Mouse (Mus musculus): Measurements from ENCODE around the gene Prima1. TPM values are rescaled to one million over a fixed set of nuclear protein-coding genes. Genes with fewer than 3 reads are reported as not detected.

Gene Prima1
- polyA plus RNA-seq, 1 experiment from 2014 or later, result 0.25 TPM

- H3K4me1 ChIP-seq, result peaks cover 15% of the 10 kb centered on the region
- H3K4me2 ChIP-seq, result no peak overlapping the region
- ATAC-seq (ENCODE audit: insufficient number of reproducible peaks, insufficient read depth, low FRiP score, low TSS enrichment, low read depth), result no peak
- H3K36me3 ChIP-seq, result no peaks in the 10 kb centered on the region
- WGBS, result 48% methylated on average over 6 of the region's 6 CpGs
- H3K4me3 ChIP-seq, result no peak overlapping the region
- H3K27me3 ChIP-seq, result no peaks in the 10 kb centered on the region
- no peak overlapping the region for H3K27ac ChIP-seq
- H3K9ac ChIP-seq, result no peak overlapping the region
- H3K9me3 ChIP-seq, result no peaks in the 10 kb centered on the region
Measured at GRCm38 (mm10) chr12:103215877-103216610, 25.9 kb downstream of the Prima1 start.

GRCm38 (mm10) chr12:103214797-103215196 is 27.2 kb downstream of the Prima1 start:
- Histone ChIP-seq H3K36me3 (no peaks in the 10 kb centered on the region), H3K4me1 (peaks cover 15% of the 10 kb centered on the region)
- ATAC-seq (ENCODE audit: insufficient number of reproducible peaks, insufficient read depth, low FRiP score, low TSS enrichment, low read depth), result no peak

GRCm38 (mm10) chr12:103214270-103214669 is 27.7 kb downstream of the Prima1 start:
- 58% methylated on average over 10 of the region's 10 CpGs for WGBS
- H3K4me2 ChIP-seq, result no peak overlapping the region
- ATAC-seq (ENCODE audit: insufficient number of reproducible peaks, insufficient read depth, low FRiP score, low TSS enrichment, low read depth), result no peak
- H3K36me3 ChIP-seq, result no peaks in the 10 kb centered on the region
- H3K4me3 ChIP-seq, result no peak overlapping the region
- H3K9ac ChIP-seq, result no peak overlapping the region
- no peak overlapping the region for H3K27ac ChIP-seq
- no peaks in the 10 kb centered on the region for H3K9me3 ChIP-seq
- H3K27me3 ChIP-seq, result no peaks in the 10 kb centered on the region
- peaks cover 11% of the 10 kb centered on the region for H3K4me1 ChIP-seq

More at GRCm38 (mm10) chr12:103214797-103215196, 27.2 kb downstream of the Prima1 start:
- Histone ChIP-seq H3K27ac (no peak overlapping the region), H3K9ac (no peak overlapping the region), H3K4me2 (no peak overlapping the region), H3K4me3 (no peak overlapping the region), H3K27me3 (no peaks in the 10 kb centered on the region), H3K9me3 (no peaks in the 10 kb centered on the region)
- 92% methylated on average over 2 of the region's 2 CpGs for WGBS

- ATAC-seq (ENCODE audit: insufficient number of reproducible peaks, insufficient read depth, low FRiP score, low TSS enrichment, low read depth), result no peak
- no peak overlapping the region for H3K27ac ChIP-seq
- H3K4me3 ChIP-seq, result no peak overlapping the region
- H3K27me3 ChIP-seq, result no peaks in the 10 kb centered on the region
- H3K36me3 ChIP-seq, result no peaks in the 10 kb centered on the region
- H3K9me3 ChIP-seq, result no peaks in the 10 kb centered on the region
- peaks cover 11% of the 10 kb centered on the region for H3K4me1 ChIP-seq
- 88% methylated on average over 2 of the region's 2 CpGs for WGBS
- H3K4me2 ChIP-seq, result no peak overlapping the region
- H3K9ac ChIP-seq, result no peak overlapping the region
Measured at GRCm38 (mm10) chr12:103213591-103213990, 28.4 kb downstream of the Prima1 start.

GRCm38 (mm10) chr12:103211078-103211477 is 30.9 kb downstream of the Prima1 start:
- Histone ChIP-seq H3K4me2 (no peak overlapping the region), H3K4me1 (peaks cover 4% of the 10 kb centered on the region), H3K9me3 (no peaks in the 10 kb centered on the region), H3K27ac (no peak overlapping the region), H3K9ac (no peak overlapping the region), H3K27me3 (no peaks in the 10 kb centered on the region), H3K4me3 (no peak overlapping the region), H3K36me3 (no peaks in the 10 kb centered on the region)
- ATAC-seq (ENCODE audit: insufficient number of reproducible peaks, insufficient read depth, low FRiP score, low TSS enrichment, low read depth), result no peak
- WGBS, result 53% methylated on average over 5 of the region's 5 CpGs

- no peaks in the 10 kb centered on the region; the same call in 1 of the 2 replicates for H3K4me1 ChIP-seq
- H3K27me3 ChIP-seq, result no peaks in the 10 kb centered on the region
- no peak overlapping the region for H3K4me2 ChIP-seq
- WGBS, result 86% methylated on average over 7 of the region's 7 CpGs
- no peaks in the 10 kb centered on the region for H3K36me3 ChIP-seq
- no peaks in the 10 kb centered on the region for H3K9me3 ChIP-seq
- H3K9ac ChIP-seq, result no peak overlapping the region
- no peak overlapping the region for H3K4me3 ChIP-seq
- no peak overlapping the region for H3K27ac ChIP-seq
- ATAC-seq (ENCODE audit: insufficient number of reproducible peaks, insufficient read depth, low FRiP score, low TSS enrichment, low read depth), result no peak
Measured at GRCm38 (mm10) chr12:103209581-103209980, 32.4 kb downstream of the Prima1 start.

GRCm38 (mm10) chr12:103205561-103205960 is 36.4 kb downstream of the Prima1 start:
- peaks cover 9% of the 10 kb centered on the region for H3K4me1 ChIP-seq
- no peaks in the 10 kb centered on the region for H3K27me3 ChIP-seq
- ATAC-seq (ENCODE audit: insufficient number of reproducible peaks, insufficient read depth, low FRiP score, low TSS enrichment, low read depth), result no peak
- H3K4me3 ChIP-seq, result no peak overlapping the region
- no peak overlapping the region for H3K9ac ChIP-seq
- H3K27ac ChIP-seq, result no peak overlapping the region
- no peak overlapping the region for H3K4me2 ChIP-seq
- no peaks in the 10 kb centered on the region for H3K9me3 ChIP-seq
- 71% methylated on average over 7 of the region's 7 CpGs for WGBS
- no peaks in the 10 kb centered on the region for H3K36me3 ChIP-seq

- 30% methylated on average over 11 of the region's 11 CpGs for WGBS
Measured at GRCm38 (mm10) chr12:103202592-103203544, 39.1 kb downstream of the Prima1 start.

GRCm38 (mm10) chr12:103192996-103193395 is 49.0 kb downstream of the Prima1 start:
- no peak overlapping the region for H3K4me2 ChIP-seq
- H3K27me3 ChIP-seq, result no peaks in the 10 kb centered on the region
- no peak overlapping the region for H3K9ac ChIP-seq
- no peak overlapping the region for H3K27ac ChIP-seq
- H3K36me3 ChIP-seq, result no peaks in the 10 kb centered on the region
- WGBS, result 69% methylated on average over 5 of the region's 5 CpGs
- H3K9me3 ChIP-seq, result no peaks in the 10 kb centered on the region
- no peaks in the 10 kb centered on the region for H3K4me1 ChIP-seq
- no peak overlapping the region for H3K4me3 ChIP-seq
- ATAC-seq (ENCODE audit: insufficient number of reproducible peaks, insufficient read depth, low FRiP score, low TSS enrichment, low read depth), result no peak

More at GRCm38 (mm10) chr12:103202592-103203544, 39.1 kb downstream of the Prima1 start:
- ATAC-seq (ENCODE audit: insufficient number of reproducible peaks, insufficient read depth, low FRiP score, low TSS enrichment, low read depth), result no peak
- no peak overlapping the region for H3K27ac ChIP-seq
- H3K9ac ChIP-seq, result no peak overlapping the region
- no peak overlapping the region for H3K4me2 ChIP-seq
- H3K9me3 ChIP-seq, result no peaks in the 10 kb centered on the region
- no peaks in the 10 kb centered on the region for H3K36me3 ChIP-seq
- peaks cover 9% of the 10 kb centered on the region for H3K4me1 ChIP-seq
- no peak overlapping the region for H3K4me3 ChIP-seq
- H3K27me3 ChIP-seq, result no peaks in the 10 kb centered on the region

- Histone ChIP-seq H3K4me1 (no peaks in the 10 kb centered on the region), H3K27ac (no peak overlapping the region), H3K36me3 (no peaks in the 10 kb centered on the region), H3K27me3 (no peaks in the 10 kb centered on the region), H3K9ac (no peak overlapping the region), H3K4me3 (no peak overlapping the region), H3K4me2 (no peak overlapping the region), H3K9me3 (no peaks in the 10 kb centered on the region)
- 86% methylated on average over 12 of the region's 12 CpGs for WGBS
- ATAC-seq (ENCODE audit: insufficient number of reproducible peaks, insufficient read depth, low FRiP score, low TSS enrichment, low read depth), result no peak
Measured at GRCm38 (mm10) chr12:103189771-103190170, 52.2 kb downstream of the Prima1 start.

GRCm38 (mm10) chr12:103188223-103188622 is 53.7 kb downstream of the Prima1 start:
- WGBS, result 61% methylated on average over 8 of the region's 8 CpGs
- ATAC-seq (ENCODE audit: insufficient number of reproducible peaks, insufficient read depth, low FRiP score, low TSS enrichment, low read depth), result no peak

More at GRCm38 (mm10) chr12:103188223-103188622, 53.7 kb downstream of the Prima1 start:
- no peaks in the 10 kb centered on the region for H3K36me3 ChIP-seq
- no peaks in the 10 kb centered on the region for H3K9me3 ChIP-seq
- H3K4me3 ChIP-seq, result no peak overlapping the region
- H3K4me2 ChIP-seq, result no peak overlapping the region
- no peaks in the 10 kb centered on the region for H3K27me3 ChIP-seq
- H3K9ac ChIP-seq, result no peak overlapping the region
- H3K4me1 ChIP-seq, result no peaks in the 10 kb centered on the region
- no peak overlapping the region for H3K27ac ChIP-seq
